Mouse (Mus musculus) left cerebral cortex, adult 2 months (tissue): ENCODE measurements around the gene Glod4. TPM values are rescaled to one million over a fixed set of nuclear protein-coding genes. Genes with fewer than 3 reads are reported as not detected.

Experiments
- DNase-seq, 2 experiments: peaks; one replicate each; pipeline ENCODE4 v3.0.0; 2021 to 2022; ENCODE audit warnings: low spot score in 2 of 2, mixed read lengths in 1 of 2; ENCODE audit errors: extremely low spot score in 1 of 2
- H3K27ac ChIP-seq: fragments of 200-600 bp; 2 replicates; pipeline ENCODE4 v1.8.1; 2022
- H3K4me3 ChIP-seq: fragments of 200-600 bp; 2 replicates; pipeline ENCODE4 v1.8.1; 2022
- CTCF ChIP-seq: fragments of 200-600 bp; IDR thresholded peaks from 2 replicates; pipeline ENCODE4 v1.8.1; 2022; ENCODE audit warnings: antibody characterized with exemption, mild to moderate bottlenecking, moderate library complexity
- intact Hi-C: fragments of 180-260 bp; cut with DNase I; formaldehyde crosslinking; loops from one replicate; pipeline ENCODE4 v1.15.1; 2025
- total RNA-seq, 2 experiments: library from RNA; stranded (reverse); gene quantifications; 2 replicates each; pipeline ENCODE4 v1.2.3; 2021

The Glod4 gene
- total RNA-seq, 2 experiments from 2014 or later, result 48.1 to 58.1 TPM

- no peak for TF ChIP-seq CTCF
- intact Hi-C loops, result no loop called here
- no peak for DNase-seq
- H3K27ac ChIP-seq, result no peak overlapping the region
- H3K4me3 ChIP-seq, result no peak overlapping the region
Observed at GRCm38 (mm10) chr11:76123517-76123916, 120.0 kb downstream of the Glod4 start.

- no peak overlapping the region for H3K27ac ChIP-seq
- no peak overlapping the region for H3K4me3 ChIP-seq
- TF ChIP-seq CTCF, result no peak
- DNase-seq, result no peak
- intact Hi-C loops, result no loop called here
Observed at GRCm38 (mm10) chr11:76122571-76122970, 121.0 kb downstream of the Glod4 start.

GRCm38 (mm10) chr11:76121086-76121485 lies 122.4 kb downstream of the Glod4 start:
- intact Hi-C loops, result no loop called here
- no peak overlapping the region for H3K27ac ChIP-seq
- H3K4me3 ChIP-seq, result no peak overlapping the region
- no peak for DNase-seq
- TF ChIP-seq CTCF, result no peak

- peak; percentile 14 to 19 for DNase-seq
- intact Hi-C loops, result no loop called here
- H3K27ac ChIP-seq, result peak overlapping the region; percentile 32
- no peak overlapping the region for H3K4me3 ChIP-seq
- TF ChIP-seq CTCF, result no peak
Observed at GRCm38 (mm10) chr11:76120407-76120901, 123.1 kb downstream of the Glod4 start.

GRCm38 (mm10) chr11:76110416-76110815 lies 133.1 kb downstream of the Glod4 start:
- H3K27ac ChIP-seq, result no peak overlapping the region
- H3K4me3 ChIP-seq, result no peak overlapping the region
- DNase-seq, result no peak
- intact Hi-C loops, result no loop called here
- no peak for TF ChIP-seq CTCF

GRCm38 (mm10) chr11:76106551-76107496 lies 136.7 kb downstream of the Glod4 start:
- intact Hi-C loops, result no loop called here
- no peak for TF ChIP-seq CTCF
- Histone ChIP-seq H3K4me3 (no peak overlapping the region), H3K27ac (no peak overlapping the region)
- no peak for DNase-seq

GRCm38 (mm10) chr11:76101154-76101553 lies 142.4 kb downstream of the Glod4 start:
- no peak for DNase-seq
- no peak for TF ChIP-seq CTCF
- Histone ChIP-seq H3K27ac (no peak overlapping the region), H3K4me3 (no peak overlapping the region)
- intact Hi-C loops, result no loop called here

- Histone ChIP-seq H3K4me3 (no peak overlapping the region), H3K27ac (no peak overlapping the region)
- intact Hi-C loops, result no loop called here
- DNase-seq, result no peak
- no peak for TF ChIP-seq CTCF
Observed at GRCm38 (mm10) chr11:76099193-76099975, 144.1 kb downstream of the Glod4 start.

GRCm38 (mm10) chr11:76093610-76094009 lies 149.9 kb downstream of the Glod4 start:
- Histone ChIP-seq H3K4me3 (no peak overlapping the region), H3K27ac (no peak overlapping the region)
- DNase-seq, result no peak
- intact Hi-C loops, result no loop called here
- peak; percentile 40 for TF ChIP-seq CTCF

- intact Hi-C loops, result loop anchor here (5.0 kb wide), 1 partner anchor 78 kb away; no protein-coding TSS in a partner anchor
- Histone ChIP-seq H3K4me3 (no peak overlapping the region), H3K27ac (no peak overlapping the region)
- TF ChIP-seq CTCF, result no peak
- DNase-seq, result no peak
Observed at GRCm38 (mm10) chr11:76089776-76090175, 153.7 kb downstream of the Glod4 start.

GRCm38 (mm10) chr11:76088506-76088905 lies 155.0 kb downstream of the Glod4 start:
- H3K4me3 ChIP-seq, result no peak overlapping the region
- no peak for TF ChIP-seq CTCF
- H3K27ac ChIP-seq, result no peak overlapping the region
- intact Hi-C loops, result loop anchor here (5.0 kb wide), 1 partner anchor 79 kb away; no protein-coding TSS in a partner anchor
- no peak for DNase-seq
